Mouse (Mus musculus): ENCODE data around the gene Rnf40.

DNA sequence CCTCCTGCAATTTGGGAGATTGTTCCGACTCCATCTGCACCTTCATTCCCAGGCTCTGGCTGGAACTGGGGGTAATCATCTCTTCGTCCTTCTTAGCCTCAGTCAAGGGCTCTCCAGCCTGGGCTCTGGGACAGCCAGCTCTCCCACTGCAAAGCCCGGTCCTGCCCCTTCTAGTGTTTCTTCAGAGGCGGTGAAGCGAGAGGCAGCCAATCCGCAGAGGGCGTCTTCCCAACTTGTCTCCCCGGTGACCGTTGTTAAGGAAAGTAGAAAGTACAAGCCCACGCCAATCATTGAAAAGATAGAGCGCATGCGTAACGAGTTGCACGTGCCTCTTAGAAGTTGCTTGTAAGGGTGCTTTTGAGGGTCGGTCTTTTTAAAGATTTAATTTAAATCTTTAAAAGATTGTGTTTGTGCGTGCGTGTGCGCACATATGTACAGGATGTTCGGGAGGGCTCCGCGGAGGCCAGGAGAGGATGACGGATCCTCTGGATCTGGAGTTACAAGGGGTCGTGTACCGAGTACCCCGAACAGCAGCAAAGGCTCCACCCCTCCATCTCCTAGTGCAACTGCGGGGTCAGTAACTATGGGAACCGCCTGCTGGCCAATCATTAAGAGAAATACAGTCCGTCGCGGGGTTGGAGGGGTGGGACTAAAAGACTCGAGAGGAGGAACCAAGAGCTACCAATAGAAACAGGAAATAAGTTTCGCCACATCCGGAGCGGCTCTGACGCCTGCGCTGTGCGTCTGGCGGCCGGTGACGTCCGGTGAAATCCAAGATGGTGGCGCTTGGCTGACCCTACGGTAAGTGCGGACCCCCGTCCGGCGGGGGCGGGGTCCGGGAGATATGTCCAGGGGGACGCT is at the start of gene Rnf40, which contains the start of gene Ccdc189:
- TF ChIP-seq CTCF (IDR thresholded peaks at IDR 0.05; ENCODE audit: control insufficient read depth, insufficient read depth, low read length) (no peak), POLR2A (IDR thresholded peaks at IDR 0.05; ENCODE audit: borderline replicate concordance, control insufficient read depth, low read depth, low read length) (peak; percentile 72; the same call in 1 of the 2 replicates)
